32 mouse cellular contexts compared by ENCODE assay signal in genomic region chr17:25715627-25716026, GRCm38 (mm10). TPM values are rescaled to one million over a fixed set of nuclear protein-coding genes. Genes with fewer than 3 reads are reported as not detected.
DNase-seq lines count a peak whose midpoint lies in the region; ATAC-seq and TF ChIP-seq lines count a peak whose summit lies in the region.
"Had no signal": no experiment of that assay in that cellular context is flagged by ENCODE, and none has a peak within 500 bp of the region (broad histone marks: within the 10 kb centered on the region; RNA-seq: fewer than 3 reads in every experiment).

No protein-coding gene starts in this region.

- H3K36me3 ChIP-seq in forebrain, embryonic 11.5 days (ENCODE audit: control insufficient read depth, insufficient read depth, low read length): no peaks in the 10 kb centered on the region; the same call in 1 of the 2 replicates
- no peaks in the 10 kb centered on the region for H3K36me3 ChIP-seq in forebrain, postnatal 0 days (ENCODE audit: insufficient read depth)
- peaks cover 10% of the 10 kb centered on the region; the same call in 1 of the 2 replicates for H3K36me3 ChIP-seq in liver, embryonic 11.5 days (ENCODE audit: control insufficient read depth, insufficient read depth, low read length)
- peaks cover 5% of the 10 kb centered on the region for H3K36me3 ChIP-seq in liver, embryonic 14.5 days (replicated peaks; ENCODE audit: control insufficient read depth, insufficient read depth, low read depth)
- H3K36me3 ChIP-seq: hindbrain, embryonic 15.5 days had no signal

- H3K27me3 ChIP-seq in forebrain, embryonic 11.5 days (ENCODE audit: control insufficient read depth, insufficient read depth, low read length): peaks cover 24% of the 10 kb centered on the region
- H3K27me3 ChIP-seq in forebrain, postnatal 0 days (ENCODE audit: insufficient read depth, low read length): peaks cover 10% of the 10 kb centered on the region
- H3K27me3 ChIP-seq in liver, embryonic 11.5 days (replicated peaks; ENCODE audit: control insufficient read depth, insufficient read depth, low read length): peaks cover 23% of the 10 kb centered on the region
- H3K27me3 ChIP-seq in liver, embryonic 14.5 days (ENCODE audit: control insufficient read depth, insufficient read depth, low read length): peaks cover 18% of the 10 kb centered on the region

- H3K9me3 ChIP-seq in forebrain, embryonic 11.5 days (ENCODE audit: control insufficient read depth, low read length): no peaks in the 10 kb centered on the region
- H3K9me3 ChIP-seq in forebrain, postnatal 0 days (ENCODE audit: low read length): no peaks in the 10 kb centered on the region
- H3K9me3 ChIP-seq in liver, embryonic 11.5 days (ENCODE audit: control insufficient read depth, low read length): no peaks in the 10 kb centered on the region
- H3K9me3 ChIP-seq in liver, embryonic 14.5 days (ENCODE audit: control insufficient read depth, low read length): no peaks in the 10 kb centered on the region
- H3K9me3 ChIP-seq: embryonic facial prominence, embryonic 12.5 days; embryonic facial prominence, embryonic 15.5 days; heart, embryonic 12.5 days; heart, embryonic 15.5 days; hindbrain, embryonic 12.5 days; hindbrain, embryonic 15.5 days had no signal

- no peak overlapping the region for H3K4me2 ChIP-seq in forebrain, embryonic 11.5 days (ENCODE audit: low read depth, low read length, severe bottlenecking)
- no peak overlapping the region for H3K4me2 ChIP-seq in forebrain, postnatal 0 days (ENCODE audit: low read depth)
- no peak overlapping the region for H3K4me2 ChIP-seq in liver, embryonic 11.5 days
- H3K4me2 ChIP-seq in liver, embryonic 14.5 days (ENCODE audit: low read depth): no peak overlapping the region
- H3K4me2 ChIP-seq: embryonic facial prominence, embryonic 12.5 days; embryonic facial prominence, embryonic 15.5 days; heart, embryonic 12.5 days; hindbrain, embryonic 12.5 days had no signal

- TF ChIP-seq EP300 in liver, embryonic 14.5 days (IDR thresholded peaks at IDR 0.05; ENCODE audit: low read depth): no peak

- no peak for ATAC-seq in forebrain, embryonic 11.5 days (replicated peaks; ENCODE audit: low FRiP score)
- no peak for ATAC-seq in forebrain, postnatal 0 days
- ATAC-seq in liver, embryonic 11.5 days (replicated peaks; ENCODE audit: low FRiP score): peak; percentile 37
- ATAC-seq in liver, embryonic 14.5 days (ENCODE audit: insufficient read depth): peak; percentile 12; the same call in 1 of the 2 replicates
- ATAC-seq: forebrain, embryonic 14.5 days had no signal

- 52% methylated on average over 3 of the region's 3 CpGs for WGBS in forebrain, embryonic 11.5 days
- WGBS in forebrain, postnatal 0 days: 63% methylated on average over 3 of the region's 3 CpGs
- WGBS in liver, embryonic 11.5 days: 35% methylated on average over 3 of the region's 3 CpGs
- WGBS in liver, embryonic 14.5 days (ENCODE audit: insufficient replicate concordance): 26% methylated on average over 3 of the region's 3 CpGs

- H3K4me1 ChIP-seq in forebrain, embryonic 11.5 days (replicated peaks; ENCODE audit: control insufficient read depth, insufficient read depth, low read length): peaks cover 12% of the 10 kb centered on the region; the same call in 1 of the 2 replicates
- H3K4me1 ChIP-seq in forebrain, postnatal 0 days (ENCODE audit: insufficient read depth): no peaks in the 10 kb centered on the region
- H3K4me1 ChIP-seq in liver, embryonic 11.5 days (replicated peaks; ENCODE audit: control insufficient read depth, insufficient read depth, low read length): peaks cover 18% of the 10 kb centered on the region
- H3K4me1 ChIP-seq in liver, embryonic 14.5 days (replicated peaks; ENCODE audit: control insufficient read depth in 2 of 2, insufficient read depth in 2 of 2, low read length in 1 of 2): 0 out of 4 replicates have a peak, but pooled peaks cover 0 to 6% of the 10 kb centered on the region in 2 experiments

- DNase-seq in forebrain, embryonic 11.5 days (ENCODE audit: low spot score): peak; percentile 46
- DNase-seq in forebrain, postnatal 0 days: no peak
- peak; percentile 35 for DNase-seq in retina, postnatal 1 day
- DNase-seq in retina, embryonic 14.5 days (ENCODE audit: low spot score): no peak
- no peak for DNase-seq in liver, embryonic 11.5 days (ENCODE audit: low spot score)
- DNase-seq in liver, embryonic 14.5 days (ENCODE audit: low read depth in 3 of 3, low spot score in 3 of 3): no peak
- DNase-seq in lung, adult 18-20 months: no peak
- DNase-seq in thymus, postnatal 4 days: no peak
- DNase-seq: adrenal gland, adult 2 months; B cell, adult 2 months; cerebellum, adult 11 months; cerebellum, adult 2 months; cerebellum, adult 9-11 months; cerebellum, postnatal 25 days; gastrocnemius, postnatal 25 days; heart, adult 18-20 months; heart, postnatal 10 days; heart, postnatal 4 days had no signal

- H3K9ac ChIP-seq in forebrain, embryonic 11.5 days (ENCODE audit: low read length): no peak overlapping the region
- no peak overlapping the region for H3K9ac ChIP-seq in forebrain, postnatal 0 days
- H3K9ac ChIP-seq in liver, embryonic 11.5 days (ENCODE audit: low read depth, low read length): no peak overlapping the region
- no peak overlapping the region for H3K9ac ChIP-seq in liver, embryonic 14.5 days (replicated peaks)
- H3K9ac ChIP-seq: embryonic facial prominence, embryonic 12.5 days; embryonic facial prominence, embryonic 15.5 days; heart, embryonic 12.5 days; heart, embryonic 15.5 days; hindbrain, embryonic 12.5 days; hindbrain, embryonic 15.5 days had no signal

- no peak overlapping the region for H3K4me3 ChIP-seq in forebrain, embryonic 11.5 days (ENCODE audit: low read depth, low read length)
- no peak overlapping the region for H3K4me3 ChIP-seq in forebrain, postnatal 0 days (ENCODE audit: low read depth, low read length)
- H3K4me3 ChIP-seq in liver, embryonic 11.5 days (ENCODE audit: low read depth, low read length): no peak overlapping the region
- H3K4me3 ChIP-seq in liver, embryonic 14.5 days (ENCODE audit: insufficient read depth in 1 of 2, low read depth in 2 of 2, low read length in 2 of 2): no peak overlapping the region
- H3K4me3 ChIP-seq: embryonic facial prominence, embryonic 12.5 days; embryonic facial prominence, embryonic 15.5 days; heart, embryonic 12.5 days; heart, embryonic 15.5 days; hindbrain, embryonic 12.5 days; hindbrain, embryonic 15.5 days had no signal

- TF ChIP-seq CTCF in forebrain, postnatal 0 days (IDR thresholded peaks at IDR 0.05; ENCODE audit: low read depth): no peak
- TF ChIP-seq CTCF in liver, embryonic 14.5 days (IDR thresholded peaks at IDR 0.05; ENCODE audit: low read depth): no peak

- H3K27ac ChIP-seq in forebrain, embryonic 11.5 days (ENCODE audit: low read depth, low read length): no peak overlapping the region
- H3K27ac ChIP-seq in forebrain, postnatal 0 days (ENCODE audit: low read depth, low read length): no peak overlapping the region
- H3K27ac ChIP-seq in liver, embryonic 11.5 days (ENCODE audit: low read depth, low read length): no peak overlapping the region
- H3K27ac ChIP-seq in liver, embryonic 14.5 days: no peak overlapping the region
- H3K27ac ChIP-seq: embryonic facial prominence, embryonic 12.5 days; embryonic facial prominence, embryonic 15.5 days; heart, embryonic 15.5 days; hindbrain, embryonic 12.5 days; hindbrain, embryonic 15.5 days had no signal

RNA-seq across cellular contexts. Expression of gene Gng13, which starts 1.3 kb away (rescaled TPM):
- polyA plus RNA-seq in forebrain, embryonic 11.5 days (2014; fragmentation: Nextera tagmentation; extraction: Ambion mirVana): 0.92 and 1.8 TPM in 2 replicates
- total RNA-seq in forebrain, postnatal 0 days (2014; rRNA removed): 8.2 and 23.2 TPM in 2 replicates
- polyA plus RNA-seq in forebrain, postnatal 0 days (2015; fragmentation: Nextera tagmentation; extraction: Ambion mirVana): 17.0 and 24.5 TPM in 2 replicates
- 0.42 and 1.3 TPM in 2 replicates for polyA plus RNA-seq in liver, embryonic 11.5 days (2014; fragmentation: Nextera tagmentation; extraction: Ambion mirVana)
- 0.60 TPM in 1 of 2 replicates, not detected in the other for polyA plus RNA-seq in liver, embryonic 14.5 days (2012; rRNA removed)
- not detected in 2 replicates for polyA plus RNA-seq in liver, embryonic 14.5 days (2014; fragmentation: Nextera tagmentation; extraction: Ambion mirVana)
- total RNA-seq: adrenal gland, postnatal 14 days; common myeloid progenitor, adult 5-6 weeks; gastrocnemius, adult 8-10 months; gastrocnemius, postnatal 25 days had no signal
- polyA plus RNA-seq: adrenal gland, adult 2 months; gonadal fat pad, adult 2 months had no signal

RNA-seq across cellular contexts. Expression of gene Chtf18, which starts 11.6 kb away (rescaled TPM):
- polyA plus RNA-seq in forebrain, embryonic 11.5 days (2014; fragmentation: Nextera tagmentation; extraction: Ambion mirVana): 34.6 and 36.0 TPM in 2 replicates
- 2.2 and 3.7 TPM in 2 replicates for total RNA-seq in forebrain, postnatal 0 days (2014; rRNA removed)
- polyA plus RNA-seq in forebrain, postnatal 0 days (2015; fragmentation: Nextera tagmentation; extraction: Ambion mirVana): 2.3 and 3.3 TPM in 2 replicates
- 32.0 and 35.6 TPM in 2 replicates for polyA plus RNA-seq in liver, embryonic 11.5 days (2014; fragmentation: Nextera tagmentation; extraction: Ambion mirVana)
- polyA plus RNA-seq in liver, embryonic 14.5 days (2012; rRNA removed): 14.4 and 19.6 TPM in 2 replicates
- 12.4 and 15.5 TPM in 2 replicates for polyA plus RNA-seq in liver, embryonic 14.5 days (2014; fragmentation: Nextera tagmentation; extraction: Ambion mirVana)

RNA-seq across cellular contexts. Expression of gene Rpusd1, which starts 11.8 kb away (rescaled TPM):
- polyA plus RNA-seq in forebrain, embryonic 11.5 days (2014; fragmentation: Nextera tagmentation; extraction: Ambion mirVana): 20.4 and 22.6 TPM in 2 replicates
- 6.5 and 8.0 TPM in 2 replicates for total RNA-seq in forebrain, postnatal 0 days (2014; rRNA removed)
- 30.0 and 30.7 TPM in 2 replicates for polyA plus RNA-seq in forebrain, postnatal 0 days (2015; fragmentation: Nextera tagmentation; extraction: Ambion mirVana)
- 16.6 and 17.5 TPM in 2 replicates for polyA plus RNA-seq in liver, embryonic 11.5 days (2014; fragmentation: Nextera tagmentation; extraction: Ambion mirVana)
- polyA plus RNA-seq in liver, embryonic 14.5 days (2012; rRNA removed): 9.5 and 11.1 TPM in 2 replicates
- polyA plus RNA-seq in liver, embryonic 14.5 days (2014; fragmentation: Nextera tagmentation; extraction: Ambion mirVana): 5.9 and 6.1 TPM in 2 replicates

RNA-seq across cellular contexts. Expression of gene Mslnl, which starts 20.2 kb away (rescaled TPM):
- polyA plus RNA-seq in forebrain, embryonic 11.5 days (2014; fragmentation: Nextera tagmentation; extraction: Ambion mirVana): not detected in 2 replicates
- 0.10 TPM in 1 of 2 replicates, not detected in the other for total RNA-seq in forebrain, postnatal 0 days (2014; rRNA removed)
- polyA plus RNA-seq in forebrain, postnatal 0 days (2015; fragmentation: Nextera tagmentation; extraction: Ambion mirVana): not detected in 2 replicates
- not detected in 2 replicates for polyA plus RNA-seq in liver, embryonic 11.5 days (2014; fragmentation: Nextera tagmentation; extraction: Ambion mirVana)
- polyA plus RNA-seq in liver, embryonic 14.5 days (2012; rRNA removed): not detected in 2 replicates
- polyA plus RNA-seq in liver, embryonic 14.5 days (2014; fragmentation: Nextera tagmentation; extraction: Ambion mirVana): not detected in 2 replicates
- total RNA-seq: adrenal gland, adult 2 months; adrenal gland, postnatal 14 days; adrenal gland, postnatal 4 days; CH12.LX; common myeloid progenitor, adult 5-6 weeks; gastrocnemius, adult 8-10 months; gastrocnemius, postnatal 25 days; heart, adult 18-20 months; heart, postnatal 10 days; heart, postnatal 4 days had no signal
- polyA plus RNA-seq: forebrain, embryonic 14.5 days; heart, embryonic 12.5 days; heart, embryonic 15.5 days; hindbrain, embryonic 12.5 days; hindbrain, embryonic 15.5 days had no signal

RNA-seq across cellular contexts. Expression of gene Msln, which starts 38.6 kb away (rescaled TPM):
- not detected in 2 replicates for polyA plus RNA-seq in forebrain, embryonic 11.5 days (2014; fragmentation: Nextera tagmentation; extraction: Ambion mirVana)
- total RNA-seq in forebrain, postnatal 0 days (2014; rRNA removed): 2.1 and 4.0 TPM in 2 replicates
- 0.97 and 1.3 TPM in 2 replicates for polyA plus RNA-seq in forebrain, postnatal 0 days (2015; fragmentation: Nextera tagmentation; extraction: Ambion mirVana)
- polyA plus RNA-seq in liver, embryonic 11.5 days (2014; fragmentation: Nextera tagmentation; extraction: Ambion mirVana): 0.29 and 0.55 TPM in 2 replicates
- 0.66 and 0.69 TPM in 2 replicates for polyA plus RNA-seq in liver, embryonic 14.5 days (2012; rRNA removed)
- polyA plus RNA-seq in liver, embryonic 14.5 days (2014; fragmentation: Nextera tagmentation; extraction: Ambion mirVana): 0.91 and 1.0 TPM in 2 replicates
- total RNA-seq: CH12.LX; common myeloid progenitor, adult 5-6 weeks; MEL had no signal
- polyA plus RNA-seq: hindbrain, embryonic 15.5 days had no signal

Comparison
In these comparisons a context has a peak if more than half of its experiments do, and no peak if none do; other contexts are left out.
1. DNase-seq: peak in forebrain, embryonic 11.5 days (single experiment) and retina, postnatal 1 day (single experiment); none in forebrain, postnatal 0 days (single experiment), retina, embryonic 14.5 days (single experiment), liver, embryonic 11.5 days (single experiment), liver, embryonic 14.5 days (0 of 3), lung, adult 18-20 months (0 of 2) and thymus, postnatal 4 days (single experiment).
2. ATAC-seq: peak in liver, embryonic 11.5 days (single experiment) and liver, embryonic 14.5 days (single experiment); none in forebrain, embryonic 11.5 days (single experiment) and forebrain, postnatal 0 days (single experiment).